8 mouse cellular contexts compared by ENCODE assay signal in genomic region chr9:46302142-46302541, GRCm38 (mm10). TPM values are rescaled to one million over a fixed set of nuclear protein-coding genes. Genes with fewer than 3 reads are reported as not detected.
DNase-seq lines count a peak whose midpoint lies in the region; ATAC-seq lines count a peak whose summit lies in the region.

No protein-coding gene starts in this region.

- intact Hi-C loops in gastrocnemius, postnatal 14 days (cut with DNase I; ENCODE audit: low total_unique reads): no loop called here

- peak; percentile 38 for DNase-seq in gastrocnemius, adult 18-20 months (ENCODE audit: low spot score)
- DNase-seq in gastrocnemius, postnatal 14 days: no peak
- peak; percentile 61 for DNase-seq in A20 (ENCODE audit: low read depth, low spot score)
- peak; percentile 30 for DNase-seq in adrenal gland, postnatal 25 days
- DNase-seq in kidney, postnatal 14 days: peak; percentile 50
- DNase-seq in lung, postnatal 14 days: peak; percentile 52
- peak; percentile 18 for DNase-seq in skeletal muscle tissue, adult 2 months (ENCODE audit: low read depth, low spot score)

- peak; percentile 63 for ATAC-seq in erythroid progenitor cell, adult 5-6 weeks (replicated peaks; ENCODE audit: low FRiP score, poor library complexity, severe bottlenecking)

RNA-seq across cellular contexts. Expression of gene 4931429L15Rik, which starts 17.6 kb away (rescaled TPM):
- total RNA-seq in gastrocnemius, adult 18-20 months (2021): not detected
- not detected for total RNA-seq in gastrocnemius, postnatal 14 days (2021)
- not detected in 2 replicates for total RNA-seq in adrenal gland, postnatal 25 days (2021)
- total RNA-seq in erythroid progenitor cell, adult 5-6 weeks (2015; ENCODE audit: low replicate concordance): not detected in 2 replicates
- not detected in 2 replicates for total RNA-seq in erythroid progenitor cell, adult 5-6 weeks (2017; ENCODE audit: low replicate concordance)

RNA-seq across cellular contexts. Expression of gene Bud13, which starts 19.3 kb away (rescaled TPM):
- 10 to 100 TPM; 10.1 to 12.9 TPM for total RNA-seq in gastrocnemius, adult 18-20 months (2021)
- 1 to 10 TPM; 6.4 to 6.7 TPM for total RNA-seq in gastrocnemius, postnatal 14 days (2021)
- total RNA-seq in adrenal gland, postnatal 25 days (2021): 11.4 and 12.0 TPM in 2 replicates
- total RNA-seq in erythroid progenitor cell, adult 5-6 weeks (2015; ENCODE audit: low replicate concordance): 5.4 and 13.0 TPM in 2 replicates
- total RNA-seq in erythroid progenitor cell, adult 5-6 weeks (2017; ENCODE audit: low replicate concordance): 5.6 and 5.7 TPM in 2 replicates

RNA-seq across cellular contexts. Expression of gene Zpr1, which starts 29.3 kb away (rescaled TPM):
- total RNA-seq in gastrocnemius, adult 18-20 months (2021): 10 to 100 TPM; 27.9 to 28.5 TPM
- total RNA-seq in gastrocnemius, postnatal 14 days (2021): 10 to 100 TPM; 17.4 to 18.1 TPM
- 57.1 and 84.5 TPM in 2 replicates for total RNA-seq in adrenal gland, postnatal 25 days (2021)
- total RNA-seq in erythroid progenitor cell, adult 5-6 weeks (2015; ENCODE audit: low replicate concordance): 5.4 and 9.6 TPM in 2 replicates
- total RNA-seq in erythroid progenitor cell, adult 5-6 weeks (2017; ENCODE audit: low replicate concordance): 5.9 and 6.3 TPM in 2 replicates

RNA-seq across cellular contexts. Expression of gene Apoa5, which starts 33.7 kb away (rescaled TPM):
- total RNA-seq in gastrocnemius, adult 18-20 months (2021): under 1 TPM in 1 of 2 experiments, not detected in 1; 1.00 TPM
- total RNA-seq in gastrocnemius, postnatal 14 days (2021): not detected
- total RNA-seq in adrenal gland, postnatal 25 days (2021): 5.9 TPM in 1 of 2 replicates, not detected in the other
- not detected in 2 replicates for total RNA-seq in erythroid progenitor cell, adult 5-6 weeks (2015; ENCODE audit: low replicate concordance)
- not detected in 2 replicates for total RNA-seq in erythroid progenitor cell, adult 5-6 weeks (2017; ENCODE audit: low replicate concordance)
